ENCODE assay signal across 8 mouse cellular contexts in genomic region chr8:10153611-10154438, GRCm38 (mm10). TPM values are rescaled to one million over a fixed set of nuclear protein-coding genes. Genes with fewer than 3 reads are reported as not detected.
DNase-seq lines count a peak whose midpoint lies in the region; ATAC-seq lines count a peak whose summit lies in the region.

Myo16 (plus strand) TSS chr8:10153911.

- no peaks in the 10 kb centered on the region for H3K36me3 ChIP-seq in heart, embryonic 10.5 days
- no peaks in the 10 kb centered on the region for H3K36me3 ChIP-seq in forebrain, embryonic 13.5 days (ENCODE audit: poor library complexity, severe bottlenecking)

- peak within 1 kb of the TSS; percentile 76 for H3K9ac ChIP-seq in forebrain, embryonic 13.5 days

- WGBS in heart, embryonic 10.5 days: under 1% methylated on average over 61 of the region's 61 CpGs
- under 1% methylated on average over 59 of the region's 61 CpGs for WGBS in forebrain, embryonic 13.5 days

- peak; percentile 93 for ATAC-seq in forebrain, embryonic 13.5 days

- H3K4me1 ChIP-seq in heart, embryonic 10.5 days: peaks cover 12% of the 10 kb centered on the region; the same call in 1 of the 2 replicates
- peaks cover 21% of the 10 kb centered on the region for H3K4me1 ChIP-seq in forebrain, embryonic 13.5 days

- no peaks in the 10 kb centered on the region for H3K9me3 ChIP-seq in heart, embryonic 10.5 days
- no peaks in the 10 kb centered on the region for H3K9me3 ChIP-seq in forebrain, embryonic 13.5 days (replicated peaks)

- H3K27me3 ChIP-seq in heart, embryonic 10.5 days (ENCODE audit: insufficient read depth, poor library complexity, severe bottlenecking): peaks cover 53% of the 10 kb centered on the region
- H3K27me3 ChIP-seq in forebrain, embryonic 13.5 days: peaks cover 4% of the 10 kb centered on the region; the same call in 1 of the 2 replicates

- peak within 1 kb of the TSS; percentile 76 for H3K4me2 ChIP-seq in forebrain, embryonic 13.5 days

- peak within 1 kb of the TSS; percentile 78 for H3K4me3 ChIP-seq in heart, embryonic 10.5 days
- peak within 1 kb of the TSS; percentile 63 for H3K4me3 ChIP-seq in forebrain, embryonic 13.5 days

- DNase-seq in heart, embryonic 10.5 days (ENCODE audit: low spot score): peak; percentile 75
- DNase-seq in heart, adult 8-10 months (ENCODE audit: low spot score): no peak
- peak; percentile 40 for DNase-seq in ZHBTc4 (ENCODE audit: low read depth, low spot score)
- DNase-seq in layer of hippocampus, postnatal 10 days (ENCODE audit: low spot score in 2 of 2): peak; percentile 45 to 60
- peak; percentile 72 for DNase-seq in mesoderm, embryonic 11.5 days (ENCODE audit: low read depth, low spot score)
- DNase-seq in urinary bladder, adult 18-20 months (ENCODE audit: low spot score in 2 of 2): no peak
- no peak for DNase-seq in urinary bladder, postnatal 25 days (ENCODE audit: low spot score)

- peak within 1 kb of the TSS; percentile 73 for H3K27ac ChIP-seq in heart, embryonic 10.5 days
- no peak within 1 kb of the TSS for H3K27ac ChIP-seq in forebrain, embryonic 13.5 days

RNA-seq across cellular contexts. Expression of gene Myo16, which starts in this region (rescaled TPM):
- polyA plus RNA-seq in heart, embryonic 10.5 days (2016; fragmentation: Nextera tagmentation; extraction: Ambion mirVana): 2.2 and 4.6 TPM in 2 replicates
- total RNA-seq in heart, adult 8-10 months (2022): 1 to 10 TPM in 3 of 4 experiments, under 1 TPM in 1; 0.50 to 4.1 (median 2.6) TPM
- polyA plus RNA-seq in forebrain, embryonic 13.5 days (2015; fragmentation: Nextera tagmentation; extraction: Ambion mirVana): 2.0 and 2.6 TPM in 2 replicates
- total RNA-seq in layer of hippocampus, postnatal 10 days (2021): 10 to 100 TPM; 71.4 to 78.7 TPM

Comparison
In these comparisons a context has a peak if more than half of its experiments do, and no peak if none do; other contexts are left out.
1. RNA of gene Myo16 (total RNA-seq): 71.4 to 78.7 TPM in layer of hippocampus, postnatal 10 days; 0.50 to 4.1 TPM in heart, adult 8-10 months; every median in the first group is over 10 times any median in the second.
2. DNase-seq: peak in heart, embryonic 10.5 days (single experiment), ZHBTc4 (single experiment), layer of hippocampus, postnatal 10 days (2 of 2) and mesoderm, embryonic 11.5 days (single experiment); none in heart, adult 8-10 months (single experiment), urinary bladder, adult 18-20 months (0 of 2) and urinary bladder, postnatal 25 days (single experiment).